Mouse (Mus musculus) lung, adult 2 months (tissue): ENCODE data around the gene Avpr1b.

Experiments used
- CTCF ChIP-seq: fragments of 200-500 bp; IDR thresholded peaks from 2 replicates; pipeline ENCODE4 v1.5.1; 2011; ENCODE audit warnings: mild to moderate bottlenecking, low read length, control low read depth; ENCODE audit not compliant: insufficient read depth
- POLR2A ChIP-seq: fragments of 200-500 bp; IDR thresholded peaks from 2 replicates; pipeline ENCODE4 v1.6.1; 2011; ENCODE audit warnings: low read depth, mild to moderate bottlenecking, control low read depth, low read length, borderline replicate concordance; ENCODE audit errors: extremely low read depth

GRCm38 (mm10) chr1:131637791-131638540 is 38.9 kb downstream of the Avpr1b start, which contains the start of gene Ctse:
- no peak for TF ChIP-seq POLR2A
- TF ChIP-seq CTCF, result no peak
